Mouse (Mus musculus): Measurements from ENCODE around the gene Smpd1. TPM values are rescaled to one million over a fixed set of nuclear protein-coding genes. Genes with fewer than 3 reads are reported as not detected.
A peak's percentile ranks its signal among the peaks of the same experiment; 100 is the strongest.

The Smpd1 gene
- polyA plus RNA-seq, 1 experiment from 2014 or later = 29.0 TPM

GRCm38 (mm10) chr7:105534162-105534561 is 20.0 kb upstream of the Smpd1 start:
- H3K9me3 ChIP-seq = no peaks in the 10 kb centered on the region
- H3K27ac ChIP-seq = no peak overlapping the region
- no peaks in the 10 kb centered on the region for H3K27me3 ChIP-seq (ENCODE audit: poor library complexity, severe bottlenecking)
- H3K4me3 ChIP-seq = no peak overlapping the region
- DNase-seq (ENCODE audit: extremely low spot score, low spot score) = no peak
- no peaks in the 10 kb centered on the region for H3K36me3 ChIP-seq (replicated peaks)
- 86% methylated on average over 3 of the region's 3 CpGs for WGBS
- H3K4me1 ChIP-seq = no peaks in the 10 kb centered on the region

- DNase-seq (ENCODE audit: extremely low spot score, low spot score) = no peak
- H3K4me3 ChIP-seq = no peak overlapping the region
- no peak overlapping the region for H3K27ac ChIP-seq
- H3K9me3 ChIP-seq = no peaks in the 10 kb centered on the region
- H3K36me3 ChIP-seq (replicated peaks) = no peaks in the 10 kb centered on the region
- 78% methylated on average over 8 of the region's 8 CpGs for WGBS
- H3K27me3 ChIP-seq (ENCODE audit: poor library complexity, severe bottlenecking) = no peaks in the 10 kb centered on the region
- H3K4me1 ChIP-seq = no peaks in the 10 kb centered on the region
Observed at GRCm38 (mm10) chr7:105545986-105546385, 8.2 kb upstream of the Smpd1 start.

- DNase-seq (ENCODE audit: extremely low spot score, low spot score) = no peak
- Histone ChIP-seq H3K36me3 (replicated peaks) (no peaks in the 10 kb centered on the region), H3K27me3 (ENCODE audit: poor library complexity, severe bottlenecking) (no peaks in the 10 kb centered on the region), H3K9me3 (no peaks in the 10 kb centered on the region), H3K27ac (no peak overlapping the region), H3K4me3 (no peak overlapping the region), H3K4me1 (no peaks in the 10 kb centered on the region)
- WGBS = 86% methylated on average over 7 of the region's 7 CpGs
Observed at GRCm38 (mm10) chr7:105547970-105548369, 6.2 kb upstream of the Smpd1 start.

- DNase-seq (ENCODE audit: extremely low spot score, low spot score) = no peak
- no peak overlapping the region for H3K4me3 ChIP-seq
- no peak overlapping the region for H3K27ac ChIP-seq
- H3K27me3 ChIP-seq (ENCODE audit: poor library complexity, severe bottlenecking) = no peaks in the 10 kb centered on the region
- 50% methylated on average over 6 of the region's 6 CpGs for WGBS
- peaks cover 4% of the 10 kb centered on the region; the same call in 1 of the 2 replicates for H3K4me1 ChIP-seq
- no peaks in the 10 kb centered on the region for H3K36me3 ChIP-seq (replicated peaks)
- H3K9me3 ChIP-seq = no peaks in the 10 kb centered on the region
Observed at GRCm38 (mm10) chr7:105549035-105549434, 5.1 kb upstream of the Smpd1 start.

- H3K36me3 ChIP-seq (replicated peaks) = peaks cover 16% of the 10 kb centered on the region
- DNase-seq (ENCODE audit: extremely low spot score, low spot score) = no peak
- WGBS = 30% methylated on average over 26 of the region's 27 CpGs
- H3K4me1 ChIP-seq = peaks cover 17% of the 10 kb centered on the region
- H3K27me3 ChIP-seq (ENCODE audit: poor library complexity, severe bottlenecking) = no peaks in the 10 kb centered on the region
- H3K4me3 ChIP-seq = peak overlapping the region; percentile 66
- peak overlapping the region; percentile 85 for H3K27ac ChIP-seq
- no peaks in the 10 kb centered on the region for H3K9me3 ChIP-seq
Observed at GRCm38 (mm10) chr7:105553456-105554211, 526 bp upstream of the Smpd1 start.

- Histone ChIP-seq H3K36me3 (replicated peaks) (peaks cover 31% of the 10 kb centered on the region), H3K9me3 (no peaks in the 10 kb centered on the region), H3K27me3 (ENCODE audit: poor library complexity, severe bottlenecking) (no peaks in the 10 kb centered on the region), H3K4me3 (peak overlapping the region; percentile 66; the same call in 1 of the 2 replicates), H3K4me1 (peaks cover 17% of the 10 kb centered on the region), H3K27ac (no peak overlapping the region)
- 92% methylated on average over 10 of the region's 10 CpGs for WGBS
- DNase-seq (ENCODE audit: extremely low spot score, low spot score) = no peak
Observed at GRCm38 (mm10) chr7:105555571-105555970, 1.4 kb downstream of the Smpd1 start.

- WGBS = 91% methylated on average over 8 of the region's 8 CpGs
- no peak overlapping the region for H3K4me3 ChIP-seq
- no peak for DNase-seq (ENCODE audit: extremely low spot score, low spot score)
- no peak overlapping the region for H3K27ac ChIP-seq
- peaks cover 17% of the 10 kb centered on the region for H3K4me1 ChIP-seq
- H3K36me3 ChIP-seq (replicated peaks) = peaks cover 36% of the 10 kb centered on the region
- no peaks in the 10 kb centered on the region for H3K27me3 ChIP-seq (ENCODE audit: poor library complexity, severe bottlenecking)
- no peaks in the 10 kb centered on the region for H3K9me3 ChIP-seq
Observed at GRCm38 (mm10) chr7:105556406-105556805, 2.2 kb downstream of the Smpd1 start.

- no peak overlapping the region for H3K27ac ChIP-seq
- no peak for DNase-seq (ENCODE audit: extremely low spot score, low spot score)
- peaks cover 45% of the 10 kb centered on the region for H3K36me3 ChIP-seq (replicated peaks)
- no peaks in the 10 kb centered on the region for H3K27me3 ChIP-seq (ENCODE audit: poor library complexity, severe bottlenecking)
- no peak overlapping the region for H3K4me3 ChIP-seq
- H3K9me3 ChIP-seq = no peaks in the 10 kb centered on the region
- WGBS = 85% methylated on average over 11 of the region's 11 CpGs
- peaks cover 17% of the 10 kb centered on the region for H3K4me1 ChIP-seq
Observed at GRCm38 (mm10) chr7:105557671-105558070, 3.5 kb downstream of the Smpd1 start.

GRCm38 (mm10) chr7:105559016-105559415 is 4.9 kb downstream of the Smpd1 start:
- DNase-seq (ENCODE audit: extremely low spot score, low spot score) = no peak
- peaks cover 13% of the 10 kb centered on the region for H3K4me1 ChIP-seq
- H3K27me3 ChIP-seq (ENCODE audit: poor library complexity, severe bottlenecking) = no peaks in the 10 kb centered on the region
- H3K4me3 ChIP-seq = no peak overlapping the region
- peaks cover 56% of the 10 kb centered on the region for H3K36me3 ChIP-seq (replicated peaks)
- 92% methylated on average over 9 of the region's 9 CpGs for WGBS
- no peaks in the 10 kb centered on the region for H3K9me3 ChIP-seq
- no peak overlapping the region for H3K27ac ChIP-seq

GRCm38 (mm10) chr7:105562317-105562716 is 8.2 kb downstream of the Smpd1 start:
- WGBS = 93% methylated on average over 3 of the region's 3 CpGs
- H3K27ac ChIP-seq = no peak overlapping the region
- H3K4me1 ChIP-seq = no peaks in the 10 kb centered on the region
- H3K36me3 ChIP-seq (replicated peaks) = peaks cover 86% of the 10 kb centered on the region
- H3K9me3 ChIP-seq = no peaks in the 10 kb centered on the region
- H3K4me3 ChIP-seq = no peak overlapping the region
- no peaks in the 10 kb centered on the region for H3K27me3 ChIP-seq (ENCODE audit: poor library complexity, severe bottlenecking)
- DNase-seq (ENCODE audit: extremely low spot score, low spot score) = no peak

- 87% methylated on average over 3 of the region's 3 CpGs for WGBS
- Histone ChIP-seq H3K36me3 (replicated peaks) (peaks cover 82% of the 10 kb centered on the region), H3K4me3 (no peak overlapping the region)
Observed at GRCm38 (mm10) chr7:105563367-105563766, 9.2 kb downstream of the Smpd1 start.

GRCm38 (mm10) chr7:105565071-105565836 is 11.1 kb downstream of the Smpd1 start:
- Histone ChIP-seq H3K27me3 (ENCODE audit: poor library complexity, severe bottlenecking) (no peaks in the 10 kb centered on the region), H3K36me3 (replicated peaks) (peaks cover 64% of the 10 kb centered on the region), H3K27ac (no peak overlapping the region), H3K9me3 (no peaks in the 10 kb centered on the region), H3K4me1 (peaks cover 21% of the 10 kb centered on the region), H3K4me3 (no peak overlapping the region)
- DNase-seq (ENCODE audit: extremely low spot score, low spot score) = no peak
- 88% methylated on average over 17 of the region's 17 CpGs for WGBS

More at GRCm38 (mm10) chr7:105563367-105563766, 9.2 kb downstream of the Smpd1 start:
- DNase-seq (ENCODE audit: extremely low spot score, low spot score) = no peak
- no peak overlapping the region for H3K27ac ChIP-seq
- peaks cover 2% of the 10 kb centered on the region for H3K4me1 ChIP-seq
- no peaks in the 10 kb centered on the region for H3K9me3 ChIP-seq
- no peaks in the 10 kb centered on the region for H3K27me3 ChIP-seq (ENCODE audit: poor library complexity, severe bottlenecking)

- Histone ChIP-seq H3K27me3 (ENCODE audit: poor library complexity, severe bottlenecking) (no peaks in the 10 kb centered on the region), H3K9me3 (no peaks in the 10 kb centered on the region), H3K4me3 (peak overlapping the region; percentile 30; the same call in 1 of the 2 replicates), H3K27ac (peak overlapping the region; percentile 74), H3K36me3 (replicated peaks) (peaks cover 60% of the 10 kb centered on the region), H3K4me1 (peaks cover 30% of the 10 kb centered on the region)
- WGBS = 14% methylated on average over 7 of the region's 7 CpGs
- DNase-seq (ENCODE audit: extremely low spot score, low spot score) = no peak
Observed at GRCm38 (mm10) chr7:105568583-105568982, 14.4 kb downstream of the Smpd1 start.
